Mouse (Mus musculus) ES-Bruce4 (cell line): ENCODE data around the gene Cubn.

Experiments used
- CTCF ChIP-seq: IDR thresholded peaks from one replicate; pipeline ENCODE4 v1.8.1; 2011; ENCODE audit warnings: low read depth, low read length
- EP300 ChIP-seq: IDR thresholded peaks from 2 replicates; pipeline ENCODE4 v1.6.1; 2011; ENCODE audit warnings: low read depth, low read length; ENCODE audit not compliant: insufficient read depth
- POLR2A ChIP-seq: IDR thresholded peaks from one replicate; pipeline ENCODE4 v1.8.1; 2011; ENCODE audit warnings: low read length; ENCODE audit not compliant: insufficient read depth

DNA sequence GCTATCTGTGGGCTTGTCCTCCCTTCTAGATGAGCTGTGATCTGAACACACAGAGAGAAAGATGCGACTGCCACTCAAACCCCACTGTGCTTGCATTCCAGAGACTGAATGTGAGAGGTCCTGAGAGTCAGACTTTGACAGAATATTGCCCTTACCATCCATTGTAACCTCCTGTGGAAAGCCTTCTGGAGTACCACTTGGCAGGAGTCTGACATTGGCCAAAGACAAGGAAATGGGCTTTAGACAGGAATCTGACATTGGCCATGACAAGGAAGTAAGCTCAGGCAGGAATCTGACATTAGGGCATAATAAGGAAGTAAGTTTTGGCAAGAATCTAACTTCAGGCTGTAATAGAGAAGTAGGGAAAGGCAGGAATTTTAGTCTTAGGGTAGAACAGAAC, 118.3 kb downstream of the Cubn start:
- TF ChIP-seq CTCF: no peak
- no peak for TF ChIP-seq EP300
- no peak for TF ChIP-seq POLR2A
